Mouse (Mus musculus): ENCODE results near the gene Klhl30. TPM values are rescaled to one million over a fixed set of nuclear protein-coding genes. Genes with fewer than 3 reads are reported as not detected.
A peak's percentile ranks its signal among the peaks of the same experiment; 100 is the strongest.

Klhl30 gene
- polyA plus RNA-seq (2015; fragmentation: Nextera tagmentation; extraction: Ambion mirVana) = 0.53 and 0.73 TPM in 2 replicates

GRCm38 (mm10) chr1:91350841-91351240 lies at the start of gene Klhl30:
Gene Klhl30, plus strand, starts transcription at chr1:91351016.
- no peak for ATAC-seq (replicated peaks; ENCODE audit: low FRiP score)
- H3K36me3 ChIP-seq = no peaks in the 10 kb centered on the region
- no peak within 1 kb of the TSS for H3K4me3 ChIP-seq (replicated peaks)
- H3K27me3 ChIP-seq = peaks cover 10% of the 10 kb centered on the region
- H3K9ac ChIP-seq = no peak within 1 kb of the TSS
- 57% methylated on average over 4 of the region's 4 CpGs for whole genome bisulfite sequencing
- no peaks in the 10 kb centered on the region for H3K4me1 ChIP-seq
- H3K4me2 ChIP-seq = no peak within 1 kb of the TSS
- no peak within 1 kb of the TSS for H3K27ac ChIP-seq
- H3K9me3 ChIP-seq (replicated peaks) = no peaks in the 10 kb centered on the region

- H3K4me1 ChIP-seq = peaks cover 39% of the 10 kb centered on the region
- no peak overlapping the region for H3K4me3 ChIP-seq (replicated peaks)
- H3K4me2 ChIP-seq = 0 out of 2 replicates have a peak overlapping the region, but pooled peaks have one; percentile 3
- H3K27me3 ChIP-seq = no peaks in the 10 kb centered on the region
- H3K27ac ChIP-seq = peak overlapping the region; percentile 76
- H3K9me3 ChIP-seq (replicated peaks) = no peaks in the 10 kb centered on the region
- 61% methylated on average over 3 of the region's 3 CpGs for WGBS
- no peak overlapping the region for H3K9ac ChIP-seq
- ATAC-seq (replicated peaks; ENCODE audit: low FRiP score) = no peak
- H3K36me3 ChIP-seq = peaks cover 23% of the 10 kb centered on the region
These were observed 49.5 kb upstream of the Klhl30 start for GRCm38 (mm10) chr1:91301206-91301920.

GRCm38 (mm10) chr1:91302021-91302420 lies 48.8 kb upstream of the Klhl30 start:
- Histone ChIP-seq H3K4me2 (no peak overlapping the region), H3K36me3 (peaks cover 28% of the 10 kb centered on the region), H3K9ac (no peak overlapping the region), H3K4me1 (peaks cover 39% of the 10 kb centered on the region), H3K27ac (peak overlapping the region; percentile 76), H3K27me3 (no peaks in the 10 kb centered on the region), H3K9me3 (replicated peaks) (no peaks in the 10 kb centered on the region), H3K4me3 (replicated peaks) (no peak overlapping the region)
- ATAC-seq (replicated peaks; ENCODE audit: low FRiP score) = no peak
- 94% methylated on average over 3 of the region's 3 CpGs for WGBS

GRCm38 (mm10) chr1:91304621-91305020 lies 46.2 kb upstream of the Klhl30 start:
- Histone ChIP-seq H3K9me3 (replicated peaks) (no peaks in the 10 kb centered on the region), H3K4me3 (replicated peaks) (no peak overlapping the region), H3K36me3 (peaks cover 54% of the 10 kb centered on the region), H3K9ac (no peak overlapping the region), H3K4me1 (peaks cover 25% of the 10 kb centered on the region), H3K4me2 (no peak overlapping the region), H3K27ac (no peak overlapping the region), H3K27me3 (no peaks in the 10 kb centered on the region)
- ATAC-seq (replicated peaks; ENCODE audit: low FRiP score) = no peak
- WGBS = 82% methylated on average over 4 of the region's 4 CpGs

GRCm38 (mm10) chr1:91309366-91310085 lies 41.3 kb upstream of the Klhl30 start:
- H3K4me2 ChIP-seq = no peak overlapping the region
- 89% methylated on average over 13 of the region's 13 CpGs for WGBS
- no peak for ATAC-seq (replicated peaks; ENCODE audit: low FRiP score)
- H3K4me3 ChIP-seq (replicated peaks) = no peak overlapping the region
- H3K9ac ChIP-seq = no peak overlapping the region
- H3K9me3 ChIP-seq (replicated peaks) = no peaks in the 10 kb centered on the region
- H3K36me3 ChIP-seq = peaks cover 64% of the 10 kb centered on the region
- no peaks in the 10 kb centered on the region for H3K27me3 ChIP-seq
- no peaks in the 10 kb centered on the region for H3K4me1 ChIP-seq
- H3K27ac ChIP-seq = no peak overlapping the region

- Histone ChIP-seq H3K4me1 (no peaks in the 10 kb centered on the region), H3K27me3 (no peaks in the 10 kb centered on the region), H3K9me3 (replicated peaks) (no peaks in the 10 kb centered on the region), H3K4me3 (replicated peaks) (no peak overlapping the region), H3K27ac (no peak overlapping the region), H3K4me2 (no peak overlapping the region), H3K9ac (no peak overlapping the region), H3K36me3 (peaks cover 41% of the 10 kb centered on the region)
- 89% methylated on average over 4 of the region's 4 CpGs for WGBS
- ATAC-seq (replicated peaks; ENCODE audit: low FRiP score) = no peak
These were observed 38.5 kb upstream of the Klhl30 start for GRCm38 (mm10) chr1:91312273-91312672.

- no peak overlapping the region for H3K9ac ChIP-seq
These were observed 37.6 kb upstream of the Klhl30 start for GRCm38 (mm10) chr1:91313251-91313650.

GRCm38 (mm10) chr1:91317656-91318055 lies 33.2 kb upstream of the Klhl30 start:
- no peak overlapping the region for H3K4me2 ChIP-seq
- H3K9ac ChIP-seq = no peak overlapping the region
- no peak overlapping the region for H3K27ac ChIP-seq
- no peaks in the 10 kb centered on the region for H3K27me3 ChIP-seq
- no peaks in the 10 kb centered on the region for H3K9me3 ChIP-seq (replicated peaks)
- no peak for ATAC-seq (replicated peaks; ENCODE audit: low FRiP score)
- H3K4me1 ChIP-seq = peaks cover 9% of the 10 kb centered on the region
- no peaks in the 10 kb centered on the region for H3K36me3 ChIP-seq
- 80% methylated on average over 6 of the region's 6 CpGs for WGBS
- H3K4me3 ChIP-seq (replicated peaks) = no peak overlapping the region

More at GRCm38 (mm10) chr1:91313251-91313650, 37.6 kb upstream of the Klhl30 start:
- H3K36me3 ChIP-seq = peaks cover 32% of the 10 kb centered on the region
- H3K4me3 ChIP-seq (replicated peaks) = no peak overlapping the region
- no peak for ATAC-seq (replicated peaks; ENCODE audit: low FRiP score)
- no peaks in the 10 kb centered on the region for H3K27me3 ChIP-seq
- no peak overlapping the region for H3K4me2 ChIP-seq
- H3K9me3 ChIP-seq (replicated peaks) = no peaks in the 10 kb centered on the region
- H3K27ac ChIP-seq = no peak overlapping the region
- H3K4me1 ChIP-seq = no peaks in the 10 kb centered on the region
- 52% methylated on average over 5 of the region's 5 CpGs for WGBS

GRCm38 (mm10) chr1:91321760-91322438 lies 28.9 kb upstream of the Klhl30 start, which contains the start of gene Espnl:
Gene Espnl, plus strand, starts transcription at chr1:91322075.
- ATAC-seq (replicated peaks; ENCODE audit: low FRiP score) = peak; percentile 68
- Histone ChIP-seq H3K4me1 (peaks cover 9% of the 10 kb centered on the region), H3K4me3 (replicated peaks) (no peak within 1 kb of the TSS), H3K27me3 (no peaks in the 10 kb centered on the region), H3K9me3 (replicated peaks) (no peaks in the 10 kb centered on the region), H3K27ac (0 out of 2 replicates have a peak within 1 kb of the TSS, but pooled peaks have one; percentile 3), H3K9ac (no peak within 1 kb of the TSS), H3K4me2 (no peak within 1 kb of the TSS), H3K36me3 (no peaks in the 10 kb centered on the region)
- WGBS = 56% methylated on average over 19 of the region's 19 CpGs

- ATAC-seq (replicated peaks; ENCODE audit: low FRiP score) = no peak
- Histone ChIP-seq H3K4me1 (peaks cover 13% of the 10 kb centered on the region), H3K9ac (no peak overlapping the region), H3K4me2 (no peak overlapping the region), H3K4me3 (replicated peaks) (no peak overlapping the region), H3K36me3 (no peaks in the 10 kb centered on the region), H3K27me3 (no peaks in the 10 kb centered on the region), H3K9me3 (replicated peaks) (no peaks in the 10 kb centered on the region), H3K27ac (no peak overlapping the region)
- WGBS = 49% methylated on average over 2 of the region's 2 CpGs
These were observed 26.2 kb upstream of the Klhl30 start for GRCm38 (mm10) chr1:91324646-91325045.

- Histone ChIP-seq H3K36me3 (no peaks in the 10 kb centered on the region), H3K4me3 (replicated peaks) (no peak overlapping the region), H3K4me2 (no peak overlapping the region), H3K4me1 (peaks cover 13% of the 10 kb centered on the region), H3K27me3 (no peaks in the 10 kb centered on the region), H3K9ac (no peak overlapping the region), H3K9me3 (replicated peaks) (no peaks in the 10 kb centered on the region), H3K27ac (no peak overlapping the region)
- 80% methylated on average over 4 of the region's 4 CpGs for WGBS
- ATAC-seq (replicated peaks; ENCODE audit: low FRiP score) = no peak
These were observed 25.3 kb upstream of the Klhl30 start for GRCm38 (mm10) chr1:91325488-91326042.

Data from kidney, embryonic 15.5 days (tissue).